ENCODE assay signal across 27 mouse cellular contexts in the genomic region with DNA sequence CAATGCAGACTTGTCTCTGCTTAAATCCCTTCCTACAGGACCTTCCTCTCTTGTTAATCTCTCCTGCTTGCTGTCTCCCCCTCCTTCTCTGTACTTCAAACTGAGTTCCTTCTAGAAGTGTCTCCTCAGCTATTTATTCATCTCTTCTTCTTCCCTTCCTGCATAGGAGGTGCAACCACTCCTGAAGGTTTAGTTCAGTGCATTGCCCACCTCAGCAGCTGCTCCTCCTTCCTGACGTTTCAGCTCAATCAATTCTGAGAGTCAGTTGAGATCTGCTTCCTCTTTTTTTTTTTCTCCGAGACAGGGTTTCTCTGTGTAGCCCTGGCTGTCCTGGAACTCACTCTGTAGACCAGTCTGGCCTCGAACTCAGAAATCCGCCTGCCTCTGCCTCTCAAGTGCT. TPM values are rescaled to one million over a fixed set of nuclear protein-coding genes. Genes with fewer than 3 reads are reported as not detected.
DNase-seq lines count a peak whose midpoint lies in the region; ATAC-seq and TF ChIP-seq lines count a peak whose summit lies in the region.
"Had no signal": no experiment of that assay in that cellular context is flagged by ENCODE, and none has a peak within 500 bp of the region (broad histone marks: within the 10 kb centered on the region; RNA-seq: fewer than 3 reads in every experiment).

No protein-coding gene starts in this region.

- H3K27me3 ChIP-seq in hindbrain, embryonic 14.5 days (ENCODE audit: control insufficient read depth, insufficient read depth, low read length) = no peaks in the 10 kb centered on the region
- H3K27me3 ChIP-seq in hindbrain, postnatal 0 days (ENCODE audit: insufficient read depth, low read length) = no peaks in the 10 kb centered on the region
- H3K27me3 ChIP-seq in MEL (ENCODE audit: control insufficient read depth in 1 of 2, insufficient read depth in 2 of 2, low read length in 2 of 2) = no peaks in the 10 kb centered on the region
- H3K27me3 ChIP-seq: embryonic facial prominence, embryonic 15.5 days; heart, embryonic 12.5 days; hindbrain, embryonic 15.5 days; stomach, embryonic 15.5 days had no signal

- TF ChIP-seq POLR2A in MEL (IDR thresholded peaks at IDR 0.05; ENCODE audit: control insufficient read depth in 1 of 2, insufficient read depth in 1 of 2, low read depth in 1 of 2, low read length in 2 of 2, poor library complexity in 1 of 2) = no peak

- no peak for TF ChIP-seq RAD21 in MEL (IDR thresholded peaks at IDR 0.05; ENCODE audit: low read depth, low read length)

- no peaks in the 10 kb centered on the region for H3K36me3 ChIP-seq in hindbrain, embryonic 14.5 days (replicated peaks; ENCODE audit: control insufficient read depth, insufficient read depth)
- H3K36me3 ChIP-seq in hindbrain, postnatal 0 days (ENCODE audit: insufficient read depth, low read length) = no peaks in the 10 kb centered on the region
- peaks cover 0 to 3% of the 10 kb centered on the region in 2 experiments; a peak in 1 of 4 replicates for H3K36me3 ChIP-seq in MEL (ENCODE audit: control insufficient read depth in 1 of 2, insufficient read depth in 2 of 2, low read length in 2 of 2)
- H3K36me3 ChIP-seq: embryonic facial prominence, embryonic 10.5 days; embryonic facial prominence, embryonic 15.5 days; forebrain, embryonic 12.5 days; heart, embryonic 12.5 days; hindbrain, embryonic 15.5 days; midbrain, embryonic 12.5 days; stomach, embryonic 15.5 days had no signal

- no peak overlapping the region for H3K4me3 ChIP-seq in hindbrain, embryonic 14.5 days (replicated peaks; ENCODE audit: low read length)
- no peak overlapping the region for H3K4me3 ChIP-seq in hindbrain, postnatal 0 days (ENCODE audit: low read length)
- H3K4me3 ChIP-seq in MEL (ENCODE audit: control insufficient read depth in 1 of 2, insufficient read depth in 1 of 2, low read depth in 2 of 2, low read length in 2 of 2) = no peak overlapping the region
- H3K4me3 ChIP-seq: embryonic facial prominence, embryonic 10.5 days; embryonic facial prominence, embryonic 15.5 days; forebrain, embryonic 12.5 days; heart, embryonic 12.5 days; hindbrain, embryonic 15.5 days; midbrain, embryonic 12.5 days; myocyte; stomach, embryonic 15.5 days had no signal

- WGBS in hindbrain, embryonic 14.5 days = 68% methylated on average over 4 of the region's 4 CpGs
- 71% methylated on average over 4 of the region's 4 CpGs for WGBS in hindbrain, postnatal 0 days

- H3K9me3 ChIP-seq in hindbrain, embryonic 14.5 days (ENCODE audit: control insufficient read depth, low read length) = no peaks in the 10 kb centered on the region
- no peaks in the 10 kb centered on the region for H3K9me3 ChIP-seq in hindbrain, postnatal 0 days (ENCODE audit: low read length)
- no peaks in the 10 kb centered on the region for H3K9me3 ChIP-seq in MEL (replicated peaks; ENCODE audit: insufficient read depth, low read length)
- H3K9me3 ChIP-seq: embryonic facial prominence, embryonic 10.5 days; embryonic facial prominence, embryonic 15.5 days; forebrain, embryonic 12.5 days; heart, embryonic 12.5 days; hindbrain, embryonic 15.5 days; midbrain, embryonic 12.5 days; stomach, embryonic 15.5 days had no signal

- no peak overlapping the region for H3K9ac ChIP-seq in hindbrain, embryonic 14.5 days
- H3K9ac ChIP-seq in hindbrain, postnatal 0 days (replicated peaks; ENCODE audit: low read length) = no peak overlapping the region
- no peak overlapping the region for H3K9ac ChIP-seq in MEL (ENCODE audit: control insufficient read depth, low read depth, low read length, poor library complexity, severe bottlenecking)
- H3K9ac ChIP-seq: embryonic facial prominence, embryonic 15.5 days; forebrain, embryonic 12.5 days; forebrain, postnatal 0 days; heart, embryonic 12.5 days; hindbrain, embryonic 15.5 days; liver, embryonic 14.5 days; midbrain, embryonic 12.5 days; stomach, embryonic 15.5 days had no signal

- TF ChIP-seq CTCF in hindbrain, postnatal 0 days (IDR thresholded peaks at IDR 0.05; ENCODE audit: low read depth) = no peak
- no peak for TF ChIP-seq CTCF in MEL (IDR thresholded peaks at IDR 0.05 in 2 of 3, conservative IDR thresholded peaks at IDR 0.05 in 1 of 3; ENCODE audit: control insufficient read depth in 1 of 3, insufficient read depth in 1 of 3, low read depth in 2 of 3, low read length in 3 of 3, poor library complexity in 1 of 3, severe bottlenecking in 1 of 3)

- ATAC-seq in hindbrain, embryonic 14.5 days (ENCODE audit: low FRiP score) = no peak
- no peak for ATAC-seq in hindbrain, postnatal 0 days
- peak; percentile 72 for ATAC-seq in megakaryocyte, adult 5-6 weeks (ENCODE audit: poor library complexity, severe bottlenecking)

- no peaks in the 10 kb centered on the region for H3K79me2 ChIP-seq in MEL (ENCODE audit: control insufficient read depth, insufficient read depth, low read length, poor library complexity)

- DNase-seq in hindbrain, embryonic 14.5 days (ENCODE audit: low spot score) = no peak
- no peak for DNase-seq in hindbrain, postnatal 0 days (ENCODE audit: low spot score)
- peak; percentile 60 for DNase-seq in MEL (ENCODE audit: low read depth, low spot score)
- no peak for DNase-seq in adrenal gland, adult (ENCODE audit: inconsistent age in 2 of 2, low spot score in 1 of 2)
- no peak for DNase-seq in frontal cortex, postnatal 25 days (ENCODE audit: low spot score in 2 of 2)
- DNase-seq: adrenal gland, postnatal 25 days; cerebellum, adult 11-12 months; cerebellum, postnatal 10 days; gastrocnemius, postnatal 14 days; heart, adult 18-20 months; kidney, adult 9 months; kidney, postnatal 10 days; liver; lung, adult 2 months; lung, postnatal 10 days; right cerebral cortex, postnatal 14 days had no signal

- no peak for TF ChIP-seq EP300 in MEL (IDR thresholded peaks at IDR 0.05; ENCODE audit: low read depth in 1 of 2, low read length in 2 of 2)

- H3K4me1 ChIP-seq in hindbrain, embryonic 14.5 days (replicated peaks; ENCODE audit: control insufficient read depth, insufficient read depth, low read length) = peaks cover 25% of the 10 kb centered on the region
- H3K4me1 ChIP-seq in hindbrain, postnatal 0 days (ENCODE audit: insufficient read depth, low read length) = peaks cover 4% of the 10 kb centered on the region; the same call in 1 of the 2 replicates
- H3K4me1 ChIP-seq in MEL (ENCODE audit: control insufficient read depth in 1 of 2, insufficient read depth in 2 of 2, low read length in 2 of 2) = peaks cover 0 to 4% of the 10 kb centered on the region in 2 experiments; a peak in 1 of 4 replicates

- H3K4me2 ChIP-seq in hindbrain, embryonic 14.5 days (replicated peaks) = no peak overlapping the region
- no peak overlapping the region for H3K4me2 ChIP-seq in hindbrain, postnatal 0 days (ENCODE audit: low read depth, low read length)
- H3K4me2 ChIP-seq: embryonic facial prominence, embryonic 15.5 days; forebrain, embryonic 12.5 days; hindbrain, embryonic 15.5 days; midbrain, embryonic 12.5 days; stomach, embryonic 15.5 days had no signal

- peak overlapping the region; percentile 67; the same call in 1 of the 2 replicates for H3K27ac ChIP-seq in hindbrain, embryonic 14.5 days
- no peak overlapping the region for H3K27ac ChIP-seq in hindbrain, postnatal 0 days
- H3K27ac ChIP-seq in MEL (ENCODE audit: control insufficient read depth, low read depth, low read length) = no peak overlapping the region
- H3K27ac ChIP-seq: embryonic facial prominence, embryonic 10.5 days; forebrain, embryonic 12.5 days; liver, embryonic 14.5 days; stomach, embryonic 15.5 days had no signal

TF ChIP-seq in MEL, 35 proteins besides CTCF, POLR2A, EP300 and RAD21:
- TF ChIP-seq ZC3H11A (IDR thresholded peaks at IDR 0.05; ENCODE audit: low read depth, low read length) (no peak), ZNF384 (IDR thresholded peaks at IDR 0.05; ENCODE audit: low read depth, low read length) (peak; percentile 72)

RNA-seq across cellular contexts. Expression of gene Lgr4, which starts 36.4 kb away (rescaled TPM):
- 13.1 and 13.6 TPM in 2 replicates for polyA plus RNA-seq in hindbrain, embryonic 14.5 days (2014; fragmentation: Nextera tagmentation; extraction: Ambion mirVana)
- total RNA-seq in hindbrain, postnatal 0 days (2014; rRNA removed) = 27.9 and 28.2 TPM in 2 replicates
- 9.0 and 9.8 TPM in 2 replicates for polyA plus RNA-seq in hindbrain, postnatal 0 days (2015; fragmentation: Nextera tagmentation; extraction: Ambion mirVana)
- 4.3 TPM in 2 replicates for total RNA-seq in MEL (2012; rRNA removed)
- polyA plus RNA-seq in MEL (2012; ENCODE audit: insufficient read depth in 1 of 2, insufficient read length in 2 of 2, low read depth in 1 of 2, low replicate concordance in 2 of 2, missing spikeins in 1 of 2) = 1 to 10 TPM in 1 of 2 experiments, not detected in 1; 4.5 TPM
- total RNA-seq in megakaryocyte, adult 5-6 weeks (2015) = 0.94 and 1.3 TPM in 2 replicates
- 0.73 and 0.88 TPM in 2 replicates for total RNA-seq in megakaryocyte, adult 5-6 weeks (2017)
